Mouse (Mus musculus) limb, embryonic 10.5 days (tissue): ENCODE data around the gene Irak3. TPM values are rescaled to one million over a fixed set of nuclear protein-coding genes. Genes with fewer than 3 reads are reported as not detected.

ENCODE experiments used
- DNase-seq: peaks from one replicate; pipeline ENCODE4 v3.0.0-alpha.2; 2017; ENCODE audit warnings: low spot score
- H3K27ac ChIP-seq: fragments of 300-500 bp; sonication (generic); 2 replicates; pipeline ENCODE4 v1.5.1; 2016; ENCODE audit warnings: mild to moderate bottlenecking
- H3K27me3 ChIP-seq: fragments of 300-500 bp; sonication (generic); 2 replicates; pipeline ENCODE4 v1.6.1; 2016; ENCODE audit warnings: low read depth, mild to moderate bottlenecking; ENCODE audit not compliant: poor library complexity, severe bottlenecking
- H3K36me3 ChIP-seq: fragments of 300-500 bp; sonication (generic); 2 replicates; pipeline ENCODE4 v1.6.1; 2016; ENCODE audit warnings: mild to moderate bottlenecking, moderate library complexity
- H3K4me1 ChIP-seq: fragments of 300-500 bp; sonication (generic); 2 replicates; pipeline ENCODE4 v1.6.1; 2016
- H3K4me3 ChIP-seq: fragments of 300-500 bp; sonication (generic); 2 replicates; pipeline ENCODE4 v1.5.1; 2016; ENCODE audit warnings: mild to moderate bottlenecking, moderate library complexity
- H3K9me3 ChIP-seq: fragments of 300-500 bp; sonication (generic); replicated peaks from 2 replicates; pipeline ENCODE4 v1.6.1; 2016; ENCODE audit warnings: mild to moderate bottlenecking
- WGBS: fragments of 180-500 bp; shearing (Covaris S2); methylation state at CpG from one replicate; pipeline ENCODE4 v1.1.7; 2016; 5-methylcytosine and 5-hydroxymethylcytosine counted together
- polyA plus RNA-seq: library from polyadenylated mRNA; unstranded; fragments of >200 nt; fragmentation: Nextera tagmentation; extraction: Ambion mirVana; gene quantifications from 2 replicates; pipeline ENCODE4 v1.2.1, GENCODE M21; 2016

Gene Irak3
- polyA plus RNA-seq: 0.55 and 0.78 TPM in 2 replicates

DNA sequence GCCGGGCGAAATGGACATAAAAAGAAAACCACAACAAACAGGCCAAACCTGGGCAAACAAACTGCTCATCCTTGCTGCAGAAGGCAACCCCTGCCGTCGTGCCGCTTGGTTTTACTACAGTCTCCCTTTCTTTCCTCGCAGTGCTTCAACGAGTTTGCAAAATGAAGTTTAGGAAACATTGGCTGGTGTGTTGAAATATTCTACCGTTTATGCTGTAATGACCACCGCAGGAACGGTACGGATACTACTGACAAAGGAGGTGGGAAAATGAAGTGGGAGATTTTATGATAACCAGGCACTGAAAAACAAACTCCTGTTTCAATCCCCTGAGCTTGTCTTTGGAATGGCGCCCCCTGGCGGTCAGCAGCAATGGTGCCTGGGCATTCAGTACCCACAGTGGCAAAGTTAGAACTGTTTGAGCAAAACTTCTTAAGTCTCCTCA is at the start of gene Irak3:
TSS of gene Irak3 (minus strand) at position 170 of the 442 bp plus-strand sequence.
- Histone ChIP-seq H3K4me3 (peak within 1 kb of the TSS; percentile 65), H3K36me3 (no peaks in the 10 kb centered on the region), H3K4me1 (peaks cover 11% of the 10 kb centered on the region), H3K27ac (peak within 1 kb of the TSS; percentile 75), H3K27me3 (peaks cover 26% of the 10 kb centered on the region), H3K9me3 (no peaks in the 10 kb centered on the region)
- whole genome bisulfite sequencing: 4% methylated on average over 13 of the region's 13 CpGs
- peak; percentile 94 for DNase-seq

DNA sequence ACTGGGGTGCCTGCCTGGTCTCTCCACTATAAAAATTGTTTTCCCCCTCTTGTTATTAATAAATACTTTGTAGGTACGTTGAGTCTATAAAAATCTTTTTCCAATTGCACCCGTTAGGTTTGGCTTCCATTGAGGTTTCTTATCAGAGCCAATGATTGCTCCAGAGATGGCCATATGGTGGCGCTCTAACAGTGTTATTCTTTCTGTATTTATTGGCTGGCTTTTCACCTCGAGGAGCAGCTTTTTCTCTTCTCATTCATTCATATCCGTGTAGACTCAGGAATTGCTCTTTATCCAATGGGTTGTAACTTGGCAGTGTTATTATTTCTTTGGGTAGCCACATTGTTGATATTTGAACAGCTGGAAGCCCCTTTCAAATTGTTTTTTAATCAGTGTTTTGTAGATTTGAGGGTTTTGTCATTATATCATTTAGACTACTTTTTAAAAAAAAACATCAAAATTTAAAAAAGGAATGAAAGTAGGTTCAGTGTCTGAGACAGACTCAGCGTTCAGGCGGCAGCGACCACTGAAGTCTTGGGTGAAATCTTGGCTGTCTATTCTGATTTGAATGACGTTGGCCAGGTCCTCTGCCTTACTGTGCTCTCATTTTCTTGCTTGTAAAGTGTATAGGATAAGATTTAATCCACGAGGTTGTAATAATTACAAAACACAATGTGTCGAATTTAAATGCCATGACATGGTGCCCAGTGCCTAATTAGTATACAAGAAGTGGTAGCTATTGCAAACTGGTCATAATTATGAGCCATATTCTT is 49.2 kb upstream of the Irak3 start:
- no peak for DNase-seq
- Histone ChIP-seq H3K9me3 (no peaks in the 10 kb centered on the region), H3K4me1 (peaks cover 84% of the 10 kb centered on the region), H3K27me3 (no peaks in the 10 kb centered on the region), H3K4me3 (no peak overlapping the region), H3K27ac (peak overlapping the region; percentile 86), H3K36me3 (no peaks in the 10 kb centered on the region)
- WGBS: 47% methylated on average over 11 of the region's 11 CpGs

GRCm38 (mm10) chr10:120246994-120247750 is 45.2 kb upstream of the Irak3 start:
- H3K4me3 ChIP-seq: peak overlapping the region; percentile 35
- H3K9me3 ChIP-seq: no peaks in the 10 kb centered on the region
- peak overlapping the region; percentile 90 for H3K27ac ChIP-seq
- WGBS: 9% methylated on average over 9 of the region's 9 CpGs
- H3K4me1 ChIP-seq: peaks cover 76% of the 10 kb centered on the region
- no peaks in the 10 kb centered on the region for H3K36me3 ChIP-seq
- peak; percentile 75 for DNase-seq
- H3K27me3 ChIP-seq: no peaks in the 10 kb centered on the region

- no peak for DNase-seq
- Histone ChIP-seq H3K9me3 (no peaks in the 10 kb centered on the region), H3K4me3 (no peak overlapping the region), H3K27ac (peak overlapping the region; percentile 90), H3K27me3 (no peaks in the 10 kb centered on the region), H3K4me1 (peaks cover 76% of the 10 kb centered on the region), H3K36me3 (no peaks in the 10 kb centered on the region)
- WGBS: 83% methylated on average over 5 of the region's 5 CpGs
These were observed 43.8 kb upstream of the Irak3 start for GRCm38 (mm10) chr10:120245681-120246080.

- Histone ChIP-seq H3K36me3 (no peaks in the 10 kb centered on the region), H3K27me3 (no peaks in the 10 kb centered on the region), H3K9me3 (no peaks in the 10 kb centered on the region), H3K4me3 (no peak overlapping the region), H3K4me1 (peaks cover 84% of the 10 kb centered on the region), H3K27ac (peak overlapping the region; percentile 10; the same call in 1 of the 2 replicates)
- WGBS: 18% methylated on average over 6 of the region's 6 CpGs
- DNase-seq: no peak
These were observed 40.5 kb upstream of the Irak3 start for GRCm38 (mm10) chr10:120242421-120242820.

DNA sequence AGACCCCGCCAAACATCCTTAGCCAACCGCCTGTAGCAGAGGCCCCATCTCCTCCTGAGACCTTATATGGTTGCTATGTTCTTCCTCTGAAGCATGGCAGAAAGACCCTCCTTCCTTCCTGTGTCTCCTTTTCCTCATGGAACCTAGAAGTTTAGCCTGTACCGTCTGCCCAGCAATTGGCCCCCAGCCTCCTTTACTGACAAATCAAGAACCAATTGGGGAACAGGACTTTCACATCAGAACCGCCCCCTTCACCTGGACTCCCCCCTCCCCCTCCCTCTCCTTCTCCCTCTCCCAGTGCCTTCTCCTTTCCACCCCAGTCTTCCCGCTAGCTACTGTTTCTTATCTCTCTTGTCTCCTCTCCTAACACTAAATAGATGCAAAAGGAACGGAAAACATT is 37.5 kb upstream of the Irak3 start:
- no peaks in the 10 kb centered on the region for H3K9me3 ChIP-seq
- H3K4me1 ChIP-seq: peaks cover 78% of the 10 kb centered on the region
- 65% methylated on average over 6 of the region's 6 CpGs for WGBS
- no peak overlapping the region; the same call in 1 of the 2 replicates for H3K27ac ChIP-seq
- H3K27me3 ChIP-seq: no peaks in the 10 kb centered on the region
- H3K4me3 ChIP-seq: no peak overlapping the region
- H3K36me3 ChIP-seq: no peaks in the 10 kb centered on the region
- DNase-seq: no peak

DNA sequence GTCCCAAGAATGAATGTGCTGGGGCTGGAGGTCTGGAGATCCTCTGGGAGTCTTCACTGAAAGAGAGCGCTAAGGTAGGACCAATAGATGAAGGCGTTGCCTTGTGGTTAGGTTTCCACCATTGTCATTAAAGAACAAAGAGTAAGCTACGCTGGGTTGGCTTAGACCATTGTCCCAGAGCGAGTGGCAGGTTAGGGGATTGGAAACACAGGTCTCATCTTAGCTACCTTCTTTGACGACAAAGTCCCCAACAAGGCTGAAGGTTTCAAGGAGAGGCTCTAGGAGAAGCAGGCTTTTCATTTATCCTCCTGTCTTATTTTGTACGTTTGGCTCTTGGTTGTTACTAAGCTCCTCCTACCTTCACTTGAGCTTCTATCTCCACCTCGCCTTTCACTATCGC is 36.3 kb upstream of the Irak3 start:
- H3K4me1 ChIP-seq: peaks cover 77% of the 10 kb centered on the region
- H3K9me3 ChIP-seq: no peaks in the 10 kb centered on the region
- H3K4me3 ChIP-seq: no peak overlapping the region
- 95% methylated on average over 8 of the region's 8 CpGs for WGBS
- peak; percentile 29 for DNase-seq
- H3K27ac ChIP-seq: peak overlapping the region; percentile 68
- no peaks in the 10 kb centered on the region for H3K27me3 ChIP-seq
- no peaks in the 10 kb centered on the region for H3K36me3 ChIP-seq

- 71% methylated on average over 9 of the region's 9 CpGs for WGBS
- no peaks in the 10 kb centered on the region for H3K27me3 ChIP-seq
- H3K36me3 ChIP-seq: peaks cover 13% of the 10 kb centered on the region
- H3K9me3 ChIP-seq: no peaks in the 10 kb centered on the region
- no peak overlapping the region for H3K4me3 ChIP-seq
- DNase-seq: peak; percentile 27
- H3K27ac ChIP-seq: peak overlapping the region; percentile 68
- peaks cover 63% of the 10 kb centered on the region for H3K4me1 ChIP-seq
These were observed 34.9 kb upstream of the Irak3 start for GRCm38 (mm10) chr10:120236855-120237254.

DNA sequence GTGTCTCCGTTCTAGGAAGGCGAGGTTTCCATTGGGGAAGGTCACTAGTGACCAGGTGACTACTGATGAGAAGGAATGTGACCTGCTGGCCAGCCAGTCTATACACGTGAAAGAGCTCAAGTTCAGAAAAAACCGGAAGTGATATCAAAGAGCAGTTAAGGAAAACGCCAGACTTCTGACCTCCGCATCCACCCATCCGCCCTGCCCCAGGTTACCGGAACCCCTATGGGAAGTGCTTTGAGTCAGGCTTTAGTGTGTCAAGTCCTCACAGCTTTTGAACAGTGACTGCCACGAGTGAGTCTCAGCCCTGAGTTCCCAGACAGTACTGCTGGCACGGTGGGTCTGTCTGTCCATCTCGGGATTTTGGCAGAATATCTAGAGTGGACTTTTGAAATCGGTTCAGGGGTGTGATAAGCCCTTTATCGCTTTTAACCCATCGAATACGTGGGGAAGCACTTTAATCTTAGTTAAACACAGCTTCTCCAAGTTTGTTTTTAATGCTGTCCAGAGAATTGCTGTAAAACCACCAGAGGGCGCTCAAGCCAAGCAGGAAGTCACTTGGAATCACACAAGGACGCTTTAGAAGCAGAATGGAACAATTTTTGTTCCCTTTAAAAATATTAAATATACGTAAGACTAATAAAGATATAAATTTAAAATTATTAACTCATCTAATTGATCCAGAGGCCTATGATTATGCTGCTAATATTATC is 31.9 kb upstream of the Irak3 start:
- Histone ChIP-seq H3K4me3 (no peak overlapping the region), H3K27ac (peak overlapping the region; percentile 72), H3K36me3 (peaks cover 41% of the 10 kb centered on the region), H3K4me1 (peaks cover 35% of the 10 kb centered on the region), H3K9me3 (no peaks in the 10 kb centered on the region), H3K27me3 (no peaks in the 10 kb centered on the region)
- peak; percentile 85 for DNase-seq
- 30% methylated on average over 18 of the region's 18 CpGs for WGBS

DNA sequence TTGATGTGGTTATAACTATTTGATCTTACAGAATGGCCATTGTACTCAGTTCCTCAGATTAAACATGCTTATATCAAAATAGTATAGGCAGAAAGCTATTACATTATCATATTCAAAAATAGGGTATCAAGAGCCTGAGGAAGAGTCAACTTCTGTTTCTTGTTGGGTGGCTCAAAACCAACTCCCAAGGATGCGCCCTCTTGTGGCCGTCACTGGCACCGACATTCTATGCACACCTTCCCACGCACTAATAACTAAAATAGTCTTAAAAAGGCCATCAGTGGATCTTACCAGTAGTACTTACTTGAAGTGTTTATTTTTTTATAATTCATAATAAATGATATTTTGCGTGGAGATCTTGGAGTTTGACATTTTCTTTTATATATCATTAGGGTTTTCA is 29.8 kb upstream of the Irak3 start:
- H3K36me3 ChIP-seq: peaks cover 48% of the 10 kb centered on the region
- H3K27me3 ChIP-seq: no peaks in the 10 kb centered on the region
- H3K9me3 ChIP-seq: no peaks in the 10 kb centered on the region
- WGBS: 34% methylated on average over 5 of the region's 5 CpGs
- peak; percentile 82 for DNase-seq
- no peak overlapping the region for H3K27ac ChIP-seq
- peaks cover 36% of the 10 kb centered on the region for H3K4me1 ChIP-seq
- no peak overlapping the region for H3K4me3 ChIP-seq

- H3K4me1 ChIP-seq: peaks cover 23% of the 10 kb centered on the region
- WGBS: under 1% methylated on average over 57 of the region's 57 CpGs
- H3K27me3 ChIP-seq: no peaks in the 10 kb centered on the region
- peak within 1 kb of the TSS; percentile 90 for H3K27ac ChIP-seq
- peak; percentile 91 for DNase-seq
- H3K36me3 ChIP-seq: peaks cover 47% of the 10 kb centered on the region
- H3K9me3 ChIP-seq: no peaks in the 10 kb centered on the region
- peak within 1 kb of the TSS; percentile 100 for H3K4me3 ChIP-seq
These were observed 25.1 kb upstream of the Irak3 start, which contains the start of gene Llph for GRCm38 (mm10) chr10:120226871-120227661. TSS of gene Llph (plus strand) at chr10:120227070.

GRCm38 (mm10) chr10:120220776-120221175 is 18.8 kb upstream of the Irak3 start:
- DNase-seq: no peak
- H3K4me1 ChIP-seq: no peaks in the 10 kb centered on the region
- WGBS: 91% methylated on average over 7 of the region's 7 CpGs
- H3K36me3 ChIP-seq: peaks cover 27% of the 10 kb centered on the region
- H3K27ac ChIP-seq: no peak overlapping the region
- no peaks in the 10 kb centered on the region for H3K27me3 ChIP-seq
- H3K9me3 ChIP-seq: no peaks in the 10 kb centered on the region
- no peak overlapping the region for H3K4me3 ChIP-seq
